Mouse (Mus musculus) mature B cell (primary cell): Measurements from ENCODE around the gene Kcnh5.

Experiments
- in situ Hi-C: fragments of 300-500 bp; cut with MboI; formaldehyde crosslinking; loops from 2 replicates; pipeline ENCODE4 v1.14.3; 2019

Gene Kcnh5

GRCm38 (mm10) chr12:74952661-74953060, 224.5 kb downstream of the Kcnh5 start:
- in situ Hi-C loops: no loop called here

- in situ Hi-C loops: no loop called here
These were observed 225.7 kb downstream of the Kcnh5 start for GRCm38 (mm10) chr12:74951124-74952115.

GRCm38 (mm10) chr12:74901331-74901730, 275.8 kb downstream of the Kcnh5 start:
- in situ Hi-C loops: no loop called here

- in situ Hi-C loops: no loop called here
These were observed 276.4 kb downstream of the Kcnh5 start for GRCm38 (mm10) chr12:74900777-74901176.

- in situ Hi-C loops: no loop called here
These were observed 278.1 kb downstream of the Kcnh5 start for GRCm38 (mm10) chr12:74899055-74899454.

- in situ Hi-C loops: no loop called here
These were observed 278.9 kb downstream of the Kcnh5 start for GRCm38 (mm10) chr12:74898211-74898610.

- in situ Hi-C loops: no loop called here
These were observed 282.2 kb downstream of the Kcnh5 start for GRCm38 (mm10) chr12:74894870-74895423.

- in situ Hi-C loops: no loop called here
These were observed 287.7 kb downstream of the Kcnh5 start for GRCm38 (mm10) chr12:74889419-74889818.

GRCm38 (mm10) chr12:74887064-74887463, 290.1 kb downstream of the Kcnh5 start:
- in situ Hi-C loops: no loop called here

- in situ Hi-C loops: no loop called here
These were observed 295.8 kb downstream of the Kcnh5 start for GRCm38 (mm10) chr12:74881344-74881743.

GRCm38 (mm10) chr12:74855666-74856065, 321.5 kb downstream of the Kcnh5 start:
- in situ Hi-C loops: no loop called here

GRCm38 (mm10) chr12:74854263-74854662, 322.9 kb downstream of the Kcnh5 start:
- in situ Hi-C loops: no loop called here

GRCm38 (mm10) chr12:74850323-74850722, 326.8 kb downstream of the Kcnh5 start:
- in situ Hi-C loops: no loop called here

GRCm38 (mm10) chr12:74849912-74850311, 327.2 kb downstream of the Kcnh5 start:
- in situ Hi-C loops: no loop called here

- in situ Hi-C loops: no loop called here
These were observed 328.4 kb downstream of the Kcnh5 start for GRCm38 (mm10) chr12:74848611-74849347.
